Mouse (Mus musculus) intestine, postnatal 0 days (tissue): Measurements from ENCODE around the gene Wfdc6a. TPM values are rescaled to one million over a fixed set of nuclear protein-coding genes. Genes with fewer than 3 reads are reported as not detected.

Experiments used
- ATAC-seq: fragments of 200-750 bp; cut with Nextera tagmentation; 2 replicates; pipeline ENCODE4 v1.8.0; 2017; ENCODE audit warnings: mild to moderate bottlenecking, moderate TSS enrichment, moderate library complexity
- H3K27ac ChIP-seq: fragments of 300-500 bp; sonication (generic); 2 replicates; pipeline ENCODE4 v1.5.1; 2014; ENCODE audit warnings: mild to moderate bottlenecking, low read depth, low read length, moderate library complexity
- H3K27me3 ChIP-seq: fragments of 300-500 bp; sonication (generic); replicated peaks from 2 replicates; pipeline ENCODE4 v1.6.1; 2014; ENCODE audit warnings: low read length, mixed read lengths; ENCODE audit not compliant: control insufficient read depth, insufficient read depth
- H3K36me3 ChIP-seq: fragments of 300-500 bp; sonication (generic); 2 replicates; pipeline ENCODE4 v1.6.1; 2014; ENCODE audit warnings: mild to moderate bottlenecking, moderate library complexity; ENCODE audit not compliant: control insufficient read depth, insufficient read depth
- H3K4me1 ChIP-seq: fragments of 300-500 bp; sonication (generic); replicated peaks from 2 replicates; pipeline ENCODE4 v1.6.1; 2014; ENCODE audit warnings: antibody characterized with exemption, low read length, mixed read lengths; ENCODE audit not compliant: control insufficient read depth, insufficient read depth
- H3K4me2 ChIP-seq: fragments of 300-500 bp; sonication (generic); replicated peaks from 2 replicates; pipeline ENCODE4 v1.6.1; 2014; ENCODE audit warnings: low read depth, mild to moderate bottlenecking, moderate library complexity
- H3K4me3 ChIP-seq: fragments of 300-500 bp; sonication (generic); 2 replicates; pipeline ENCODE4 v1.5.1; 2014; ENCODE audit warnings: low read depth, low read length
- H3K9ac ChIP-seq: fragments of 300-500 bp; sonication (generic); 2 replicates; pipeline ENCODE4 v1.6.1; 2014; ENCODE audit warnings: mild to moderate bottlenecking, low read depth, low read length
- H3K9me3 ChIP-seq: fragments of 300-500 bp; sonication (generic); 2 replicates; pipeline ENCODE4 v1.6.1; 2016; ENCODE audit warnings: mixed run types; ENCODE audit not compliant: control insufficient read depth
- CTCF ChIP-seq: sonication (generic); IDR thresholded peaks from 2 replicates; pipeline ENCODE4 v1.5.1; 2016; ENCODE audit warnings: low read depth, mild to moderate bottlenecking, control low read depth, antibody characterized with exemption, moderate library complexity
- WGBS: fragments of 180-500 bp; shearing (Covaris S2); extraction: QIAGEN DNeasy Blood & Tissue Kit; methylation state at CpG from one replicate; pipeline ENCODE4 v1.1.7; 2014; 5-methylcytosine and 5-hydroxymethylcytosine counted together
- polyA plus RNA-seq: library from polyadenylated mRNA; unstranded; fragments of >200 nt; fragmentation: Nextera tagmentation; extraction: Ambion mirVana; gene quantifications from 2 replicates; pipeline ENCODE4 v1.2.1, GENCODE M21; 2015

The Wfdc6a gene
- polyA plus RNA-seq, 1 experiment from 2014 or later, result 0.14 TPM

DNA sequence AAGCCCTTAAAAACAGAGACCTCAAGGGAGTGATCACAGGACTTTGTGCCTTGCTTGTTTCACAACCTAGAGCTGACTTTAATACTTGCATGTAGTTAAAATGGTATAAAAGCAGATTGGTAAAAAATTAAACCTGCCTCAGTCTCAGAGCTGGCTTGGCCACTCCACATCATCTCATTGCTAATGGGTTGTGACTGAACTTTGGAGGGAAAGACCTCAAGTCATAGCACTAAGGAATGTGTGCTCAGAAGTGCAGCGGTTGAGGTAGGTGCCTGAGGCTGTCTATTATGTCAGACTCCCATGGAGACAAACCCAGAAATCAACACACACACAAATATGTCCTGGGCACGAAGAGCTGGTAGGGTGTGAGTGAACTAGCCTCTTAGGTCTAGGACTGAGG lies 41.5 kb downstream of the Wfdc6a start:
- no peak overlapping the region for H3K27ac ChIP-seq
- H3K36me3 ChIP-seq, result no peaks in the 10 kb centered on the region
- H3K4me1 ChIP-seq, result no peaks in the 10 kb centered on the region
- 57% methylated on average over 2 of the region's 2 CpGs for WGBS
- H3K27me3 ChIP-seq, result no peaks in the 10 kb centered on the region
- H3K4me3 ChIP-seq, result no peak overlapping the region
- no peak overlapping the region for H3K9ac ChIP-seq
- TF ChIP-seq CTCF, result no peak
- H3K4me2 ChIP-seq, result no peak overlapping the region
- no peak for ATAC-seq
- H3K9me3 ChIP-seq, result no peaks in the 10 kb centered on the region

DNA sequence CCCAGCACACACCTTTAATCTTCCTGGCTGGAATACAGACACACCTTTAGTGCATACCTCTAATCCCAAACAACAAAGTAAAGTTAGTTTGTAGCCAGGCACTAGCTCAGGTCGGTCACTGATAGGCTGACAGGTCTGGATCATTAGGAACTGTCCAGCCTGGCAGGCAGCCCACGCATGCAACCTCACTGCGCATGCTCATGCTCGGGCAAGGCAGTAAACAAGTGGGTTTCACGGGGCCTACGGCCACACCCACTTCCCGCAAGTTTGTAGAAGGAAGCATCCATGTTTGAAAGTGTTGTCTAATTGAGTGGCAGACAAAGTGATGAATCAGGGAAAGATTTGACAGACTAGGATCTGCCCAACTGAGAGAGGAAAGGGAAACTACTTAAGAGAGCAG lies 42.6 kb downstream of the Wfdc6a start:
- Histone ChIP-seq H3K4me1 (no peaks in the 10 kb centered on the region), H3K27ac (no peak overlapping the region), H3K4me2 (no peak overlapping the region), H3K9ac (no peak overlapping the region), H3K27me3 (no peaks in the 10 kb centered on the region), H3K4me3 (no peak overlapping the region), H3K9me3 (no peaks in the 10 kb centered on the region), H3K36me3 (no peaks in the 10 kb centered on the region)
- WGBS, result 75% methylated on average over 7 of the region's 7 CpGs
- no peak for ATAC-seq
- TF ChIP-seq CTCF, result no peak

DNA sequence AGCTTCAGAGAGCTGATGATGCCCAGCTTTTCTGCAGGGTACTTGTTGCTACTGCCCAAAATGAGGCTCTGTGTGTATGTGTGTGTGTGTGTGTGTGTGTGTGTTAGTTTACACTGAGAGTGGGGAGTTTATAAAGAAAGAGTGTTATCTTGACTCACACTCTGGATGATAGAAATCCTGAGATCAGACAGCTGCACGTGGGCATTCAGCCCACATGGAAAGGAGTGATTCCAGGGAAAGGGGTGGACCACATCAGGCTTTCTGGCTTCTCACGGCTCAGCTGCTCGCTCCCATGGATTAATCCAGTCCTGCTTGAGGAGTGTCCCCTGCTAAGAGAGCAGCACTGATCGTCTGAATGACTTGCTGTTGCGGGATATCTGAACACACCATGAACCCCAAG lies 43.1 kb downstream of the Wfdc6a start:
- no peak overlapping the region for H3K9ac ChIP-seq
- 65% methylated on average over 5 of the region's 5 CpGs for WGBS
- no peak overlapping the region for H3K27ac ChIP-seq

DNA sequence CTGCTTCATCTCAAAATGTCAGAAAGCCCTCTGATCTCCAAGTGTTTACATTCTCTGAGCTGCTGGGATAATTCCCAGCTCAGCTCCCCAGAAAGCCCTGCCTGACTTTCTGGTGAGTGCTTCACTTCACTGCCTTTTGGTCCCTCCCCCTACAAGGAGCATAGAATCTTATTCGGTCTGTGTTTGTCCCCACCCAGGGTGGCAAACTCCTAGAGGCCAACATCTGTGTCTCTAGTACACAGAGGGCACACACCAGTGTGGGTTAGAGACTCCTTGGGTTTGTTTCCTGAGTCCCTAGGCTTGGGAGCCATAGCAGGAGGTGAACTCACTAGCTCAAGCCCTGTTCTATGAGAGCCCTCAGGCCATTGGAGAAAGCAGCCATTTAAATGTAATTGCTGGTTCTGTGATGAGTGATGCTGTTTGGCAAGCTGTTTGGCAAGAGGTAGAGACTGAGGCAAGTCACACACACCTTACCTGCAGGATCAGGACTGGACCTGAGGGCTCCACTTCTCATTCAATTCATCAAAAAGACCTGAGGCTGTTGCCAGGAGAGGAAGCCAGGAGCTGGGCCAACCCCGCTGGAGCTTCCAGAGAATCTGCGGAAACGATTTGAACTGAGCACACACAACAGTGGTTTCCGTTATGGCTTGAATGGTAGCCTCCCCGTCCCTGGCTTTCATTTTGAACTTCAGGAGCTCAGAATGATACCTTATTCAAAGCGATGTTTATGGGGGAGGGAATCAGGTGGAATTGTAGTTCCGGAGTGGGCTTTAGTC lies 44.4 kb downstream of the Wfdc6a start:
- Histone ChIP-seq H3K4me1 (no peaks in the 10 kb centered on the region), H3K27ac (no peak overlapping the region), H3K27me3 (no peaks in the 10 kb centered on the region), H3K4me2 (no peak overlapping the region), H3K9me3 (no peaks in the 10 kb centered on the region), H3K9ac (no peak overlapping the region), H3K4me3 (no peak overlapping the region), H3K36me3 (no peaks in the 10 kb centered on the region)
- 30% methylated on average over 8 of the region's 8 CpGs for WGBS
- no peak for TF ChIP-seq CTCF
- no peak for ATAC-seq

More for the DNA sequence above, 43.1 kb downstream of the Wfdc6a start:
- Histone ChIP-seq H3K4me2 (no peak overlapping the region), H3K27me3 (no peaks in the 10 kb centered on the region), H3K4me3 (no peak overlapping the region), H3K4me1 (no peaks in the 10 kb centered on the region), H3K9me3 (no peaks in the 10 kb centered on the region), H3K36me3 (no peaks in the 10 kb centered on the region)
- no peak for ATAC-seq
- no peak for TF ChIP-seq CTCF

DNA sequence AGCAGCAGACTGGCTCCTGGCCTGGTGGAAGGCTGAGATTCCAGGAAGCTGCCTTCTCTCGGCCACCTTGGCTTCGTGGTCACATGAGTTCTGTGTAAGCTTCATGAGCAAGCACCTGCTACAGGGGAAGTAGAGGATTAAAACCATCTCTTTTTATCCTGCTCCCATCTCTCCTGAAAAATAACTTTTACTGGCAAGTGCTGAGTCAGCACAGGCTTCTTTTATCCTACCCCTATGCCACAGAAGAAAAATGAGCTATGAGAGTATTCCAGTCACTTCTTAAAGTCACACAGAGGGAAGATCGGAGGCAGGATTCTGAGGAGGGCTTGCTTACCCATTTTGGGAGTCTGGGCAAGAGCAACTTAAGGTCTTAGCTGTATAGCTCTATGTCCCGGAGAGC lies 48.2 kb downstream of the Wfdc6a start:
- no peaks in the 10 kb centered on the region for H3K27me3 ChIP-seq
- TF ChIP-seq CTCF, result no peak
- H3K4me3 ChIP-seq, result no peak overlapping the region
- H3K4me1 ChIP-seq, result no peaks in the 10 kb centered on the region
- WGBS, result 78% methylated on average over 4 of the region's 4 CpGs
- H3K9me3 ChIP-seq, result no peaks in the 10 kb centered on the region
- H3K36me3 ChIP-seq, result no peaks in the 10 kb centered on the region
- no peak for ATAC-seq
- H3K27ac ChIP-seq, result no peak overlapping the region
- H3K4me2 ChIP-seq, result no peak overlapping the region
- no peak overlapping the region for H3K9ac ChIP-seq

DNA sequence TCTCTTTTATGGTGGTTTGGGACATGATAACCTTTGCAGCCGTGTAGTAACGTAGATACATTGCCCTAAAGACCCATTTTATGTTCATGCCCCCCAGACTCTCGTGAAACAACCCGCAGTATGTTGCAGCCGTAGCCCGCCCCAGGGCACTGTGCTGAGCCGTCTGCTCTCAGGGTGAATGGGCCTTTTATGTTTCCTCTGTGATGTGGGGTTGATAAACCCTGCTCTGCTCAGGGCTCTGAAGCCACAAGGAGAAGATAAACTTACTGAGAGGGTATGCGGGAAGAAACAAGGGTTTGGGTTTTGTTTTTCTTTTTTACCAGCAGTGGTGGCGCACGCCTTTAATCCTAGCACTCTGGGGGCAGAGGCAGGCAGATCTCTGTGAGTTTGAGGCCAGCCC lies 50.9 kb downstream of the Wfdc6a start:
- no peak overlapping the region for H3K4me3 ChIP-seq
- H3K9ac ChIP-seq, result no peak overlapping the region
- no peaks in the 10 kb centered on the region for H3K9me3 ChIP-seq
- H3K36me3 ChIP-seq, result no peaks in the 10 kb centered on the region
- no peak for TF ChIP-seq CTCF
- ATAC-seq, result no peak
- H3K4me1 ChIP-seq, result no peaks in the 10 kb centered on the region
- no peaks in the 10 kb centered on the region for H3K27me3 ChIP-seq
- H3K27ac ChIP-seq, result no peak overlapping the region
- 70% methylated on average over 10 of the region's 10 CpGs for WGBS
- no peak overlapping the region for H3K4me2 ChIP-seq
